24 mouse cellular contexts compared by ENCODE assay signal in genomic region chr8:64193421-64193820, GRCm38 (mm10). TPM values are rescaled to one million over a fixed set of nuclear protein-coding genes. Genes with fewer than 3 reads are reported as not detected.
"Had no signal": no experiment of that assay in that cellular context is flagged by ENCODE, and none has a peak within 500 bp of the region (broad histone marks: within the 10 kb centered on the region; RNA-seq: fewer than 3 reads in every experiment).

No protein-coding gene starts in this region.

- H3K36me3 ChIP-seq: heart, embryonic 10.5 days; heart, embryonic 12.5 days; hindbrain, embryonic 13.5 days; hindbrain, embryonic 15.5 days; kidney, embryonic 15.5 days; limb, embryonic 13.5 days; limb, embryonic 15.5 days; liver, embryonic 12.5 days had no signal

- H3K27ac ChIP-seq: heart, embryonic 10.5 days; hindbrain, embryonic 13.5 days; hindbrain, embryonic 15.5 days; hindbrain, postnatal 0 days; kidney, embryonic 15.5 days; kidney, postnatal 0 days; limb, embryonic 13.5 days; limb, embryonic 15.5 days; liver, embryonic 12.5 days; liver, embryonic 14.5 days had no signal

- H3K27me3 ChIP-seq: heart, embryonic 12.5 days; hindbrain, embryonic 13.5 days; hindbrain, embryonic 15.5 days; kidney, embryonic 15.5 days; limb, embryonic 13.5 days; limb, embryonic 15.5 days; liver, embryonic 12.5 days had no signal

- DNase-seq: gastrocnemius, postnatal 10 days; gastrocnemius, postnatal 25 days; heart, adult 18-20 months; heart, postnatal 10 days; kidney, adult 11 months; kidney, adult 2 months; kidney, adult 9 months; kidney, postnatal 14 days; kidney, postnatal 36 days; layer of hippocampus, adult 9-11 months; layer of hippocampus, postnatal 36 days; left cerebral cortex, postnatal 4 days had no signal

- H3K4me1 ChIP-seq: heart, embryonic 10.5 days; heart, embryonic 12.5 days; hindbrain, embryonic 13.5 days; hindbrain, embryonic 15.5 days; kidney, embryonic 15.5 days; limb, embryonic 15.5 days; liver, embryonic 12.5 days had no signal

- H3K4me3 ChIP-seq: heart, embryonic 10.5 days; heart, embryonic 12.5 days; hindbrain, embryonic 13.5 days; hindbrain, embryonic 15.5 days; kidney, embryonic 15.5 days; limb, embryonic 13.5 days; limb, embryonic 15.5 days; liver, embryonic 12.5 days had no signal

RNA-seq across cellular contexts. Expression of gene Tll1, which starts 12.7 kb away (rescaled TPM):
- polyA plus RNA-seq: liver, adult 2 months had no signal
